Mouse (Mus musculus) cerebellum, adult 11-12 months (tissue): ENCODE data around the gene Skida1.
"Not testable (repeated sequence)": the region's sequence is repeated elsewhere in the genome, so short reads cannot be mapped to it uniquely, and the experiment has no call there.

Experiments
- DNase-seq: peaks from one replicate; pipeline ENCODE4 v3.0.0; 2022

Gene Skida1

DNA sequence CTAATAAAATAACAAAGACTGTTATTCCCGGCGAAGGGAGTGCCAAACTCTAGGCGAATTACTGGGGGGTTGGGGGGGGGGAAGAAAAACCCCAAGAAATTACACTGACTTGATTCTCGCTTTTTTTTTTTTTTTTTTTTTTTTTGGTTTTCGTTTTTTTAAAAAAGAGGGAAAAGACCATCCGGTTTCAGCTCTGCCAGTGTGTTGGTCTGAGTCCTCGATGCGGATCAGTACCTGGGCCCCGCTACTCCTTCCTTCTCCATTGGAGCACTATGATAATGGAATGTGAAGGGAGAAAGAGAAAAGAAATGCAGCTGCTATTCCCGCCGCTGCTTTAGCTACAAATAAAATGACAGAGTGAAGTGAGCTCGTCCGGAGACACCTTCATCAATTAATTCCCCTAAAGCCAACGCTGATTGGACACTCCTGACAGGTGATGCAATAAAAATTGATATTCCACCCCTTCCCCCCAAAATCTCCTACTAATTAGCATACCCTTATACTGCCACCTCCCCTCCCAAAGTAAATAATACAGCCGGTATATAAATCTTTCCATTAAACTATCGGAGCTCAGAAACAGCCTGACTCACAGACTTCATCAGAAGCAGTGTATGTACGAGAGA is at the start of gene Skida1:
Gene Skida1, minus strand, starts transcription at position 599 of the 623 bp plus-strand sequence.
- DNase-seq: no peak

- no peak for DNase-seq
Observed at GRCm38 (mm10) chr2:18095804-18096203, 47.0 kb upstream of the Skida1 start.

DNA sequence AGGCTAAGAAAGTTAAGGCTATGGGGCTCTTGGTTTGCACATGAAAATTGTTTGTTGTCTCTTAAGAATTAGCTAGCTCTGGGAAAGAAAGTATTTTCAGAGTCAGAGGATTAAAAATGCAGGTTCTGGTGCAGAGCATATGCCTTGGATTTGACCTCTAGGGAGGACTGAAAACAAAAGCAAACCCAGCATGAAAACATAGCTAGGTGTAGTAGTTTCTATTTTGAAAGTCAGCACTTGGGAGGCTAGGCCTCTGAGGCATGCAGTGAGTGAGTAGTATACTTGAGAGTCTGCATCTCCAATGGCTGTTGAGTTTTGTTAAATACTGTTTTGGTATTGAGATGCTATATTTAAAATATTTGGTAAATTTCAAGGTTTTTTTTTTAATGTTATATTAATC is 45.5 kb upstream of the Skida1 start:
- DNase-seq: no peak

DNA sequence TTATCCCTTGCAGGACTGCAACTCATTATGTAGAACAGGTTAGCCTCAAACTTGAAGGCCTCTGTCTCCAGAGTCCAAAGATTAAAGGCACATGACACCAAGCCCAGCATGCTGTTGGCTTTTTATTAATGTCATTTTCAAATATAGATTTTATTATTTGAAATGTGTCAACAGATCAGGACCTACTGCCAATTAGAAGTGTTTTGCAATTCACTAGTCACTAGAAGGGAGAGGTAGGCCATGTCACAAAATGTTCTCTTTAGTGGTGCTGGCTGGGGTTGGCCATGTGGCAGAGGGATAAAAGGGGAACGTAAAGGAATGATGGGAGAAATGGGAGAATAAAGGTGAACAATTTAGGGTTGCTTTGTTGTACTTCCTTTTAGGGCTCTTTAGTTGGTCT is 45.0 kb upstream of the Skida1 start:
- DNase-seq: no peak

DNA sequence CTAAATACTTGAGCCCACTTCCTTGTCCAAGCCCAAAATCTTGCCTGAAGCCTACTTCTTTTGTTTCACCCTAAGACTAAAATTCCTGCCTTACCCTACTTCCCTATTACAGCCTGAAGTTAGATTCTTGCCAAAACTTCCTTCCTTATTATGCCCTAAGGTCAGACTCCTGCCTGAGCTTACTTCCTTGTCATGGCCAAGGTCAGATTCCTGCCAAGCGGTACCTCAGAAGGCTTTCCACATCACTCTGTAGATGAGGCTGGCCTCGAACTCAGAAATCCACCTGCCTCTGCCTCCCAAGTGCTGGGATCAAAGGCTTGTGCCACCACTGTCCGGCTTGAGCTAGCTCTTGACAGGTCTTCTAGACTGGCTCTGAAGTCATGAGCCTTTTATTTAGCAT is 38.8 kb upstream of the Skida1 start:
- DNase-seq: not testable (repeated sequence)

GRCm38 (mm10) chr2:18080182-18080860 is 31.5 kb upstream of the Skida1 start:
- DNase-seq: peak; percentile 61

DNA sequence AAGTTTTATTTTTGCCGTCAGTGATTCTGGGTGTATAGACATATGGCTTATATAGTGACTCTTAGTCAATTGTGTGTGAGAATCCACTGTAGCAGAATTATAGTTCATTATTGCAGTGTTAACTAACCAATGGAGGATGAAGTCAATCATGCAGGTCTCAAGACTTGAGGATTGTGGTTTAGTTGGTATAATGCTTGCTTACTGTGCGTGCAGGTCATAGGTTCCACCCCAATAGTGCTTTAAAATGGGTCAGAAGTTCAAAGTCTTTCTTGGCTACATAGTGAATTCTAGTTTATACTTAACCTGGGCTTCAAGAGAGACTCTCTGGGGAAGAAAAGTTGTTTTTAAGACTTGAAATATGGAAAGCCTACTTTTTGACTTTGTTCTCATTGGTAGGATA is 23.1 kb upstream of the Skida1 start:
- no peak for DNase-seq

- no peak for DNase-seq
Observed at GRCm38 (mm10) chr2:18068071-18068796, 19.4 kb upstream of the Skida1 start.

- no peak for DNase-seq
Observed at GRCm38 (mm10) chr2:18066436-18066835, 17.6 kb upstream of the Skida1 start.

GRCm38 (mm10) chr2:18065708-18066030 is 16.8 kb upstream of the Skida1 start:
- no peak for DNase-seq

GRCm38 (mm10) chr2:18064941-18065707 is 16.3 kb upstream of the Skida1 start:
- DNase-seq: peak; percentile 88

- DNase-seq: peak; percentile 97
Observed at GRCm38 (mm10) chr2:18064356-18064858, 15.6 kb upstream of the Skida1 start.

DNA sequence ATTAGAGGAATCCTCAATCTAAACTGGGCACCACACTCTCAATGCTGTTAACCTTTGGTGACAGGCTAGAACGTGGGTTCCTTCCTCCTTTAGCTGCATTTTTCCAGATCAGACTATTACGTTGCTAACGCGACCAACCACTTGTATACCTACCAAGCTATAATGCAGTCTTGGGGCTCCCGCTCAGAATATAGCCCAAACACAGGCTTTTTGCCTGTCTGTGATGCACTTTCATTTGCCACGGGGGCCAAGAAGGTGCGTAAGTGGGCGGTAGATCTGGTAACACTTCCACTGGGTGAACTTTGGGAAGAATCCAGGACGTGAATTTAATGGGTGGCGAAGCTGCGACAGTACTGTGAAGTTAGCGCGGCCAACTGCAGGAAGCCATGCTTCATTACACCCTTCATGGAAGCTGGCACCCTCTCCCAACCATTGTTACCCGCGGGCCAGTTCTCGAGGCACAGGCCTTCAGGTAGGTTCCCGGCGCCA is 15.0 kb upstream of the Skida1 start:
- peak; percentile 86 for DNase-seq

DNA sequence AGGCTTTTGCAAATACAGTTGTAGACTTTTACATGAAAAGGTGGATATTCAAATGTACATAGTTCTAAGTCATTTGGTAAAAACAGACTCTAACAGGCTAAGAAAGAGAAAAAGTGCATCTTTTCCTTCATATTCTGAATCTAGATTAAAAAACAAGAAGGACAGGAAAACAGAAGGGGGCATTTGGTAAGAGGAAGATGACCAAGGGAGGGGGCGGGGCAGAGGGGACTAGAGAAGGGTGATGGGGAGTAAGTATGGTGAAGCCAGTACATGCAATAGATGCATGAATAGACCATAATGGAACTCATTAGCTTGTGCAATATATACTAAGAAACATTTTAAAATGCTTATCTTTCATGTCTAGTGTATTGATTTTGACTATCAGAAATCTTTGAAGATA is 11.5 kb upstream of the Skida1 start:
- DNase-seq: no peak

GRCm38 (mm10) chr2:18059891-18060290 is 11.0 kb upstream of the Skida1 start:
- DNase-seq: no peak

DNA sequence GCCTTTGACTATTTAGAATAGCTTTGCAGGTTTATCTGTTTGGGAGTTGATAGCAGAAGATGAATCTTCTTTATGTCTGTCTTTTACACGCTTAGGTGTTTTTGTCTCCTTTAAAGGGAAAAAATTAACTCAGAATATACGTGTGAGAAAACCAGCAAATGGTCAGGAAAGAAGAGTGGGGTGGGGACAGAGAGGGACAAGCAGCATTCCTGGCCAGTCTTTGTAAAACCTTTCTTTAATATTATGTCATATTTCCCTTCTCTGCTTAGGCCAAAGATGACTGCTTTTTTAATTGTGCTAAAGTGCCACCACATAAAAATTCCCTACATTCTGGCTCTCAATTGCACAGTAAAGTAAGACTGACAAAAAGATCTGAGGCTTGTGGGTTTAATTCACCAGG is 10.2 kb upstream of the Skida1 start:
- no peak for DNase-seq

- no peak for DNase-seq
Observed at GRCm38 (mm10) chr2:18058146-18058708, 9.4 kb upstream of the Skida1 start.

DNA sequence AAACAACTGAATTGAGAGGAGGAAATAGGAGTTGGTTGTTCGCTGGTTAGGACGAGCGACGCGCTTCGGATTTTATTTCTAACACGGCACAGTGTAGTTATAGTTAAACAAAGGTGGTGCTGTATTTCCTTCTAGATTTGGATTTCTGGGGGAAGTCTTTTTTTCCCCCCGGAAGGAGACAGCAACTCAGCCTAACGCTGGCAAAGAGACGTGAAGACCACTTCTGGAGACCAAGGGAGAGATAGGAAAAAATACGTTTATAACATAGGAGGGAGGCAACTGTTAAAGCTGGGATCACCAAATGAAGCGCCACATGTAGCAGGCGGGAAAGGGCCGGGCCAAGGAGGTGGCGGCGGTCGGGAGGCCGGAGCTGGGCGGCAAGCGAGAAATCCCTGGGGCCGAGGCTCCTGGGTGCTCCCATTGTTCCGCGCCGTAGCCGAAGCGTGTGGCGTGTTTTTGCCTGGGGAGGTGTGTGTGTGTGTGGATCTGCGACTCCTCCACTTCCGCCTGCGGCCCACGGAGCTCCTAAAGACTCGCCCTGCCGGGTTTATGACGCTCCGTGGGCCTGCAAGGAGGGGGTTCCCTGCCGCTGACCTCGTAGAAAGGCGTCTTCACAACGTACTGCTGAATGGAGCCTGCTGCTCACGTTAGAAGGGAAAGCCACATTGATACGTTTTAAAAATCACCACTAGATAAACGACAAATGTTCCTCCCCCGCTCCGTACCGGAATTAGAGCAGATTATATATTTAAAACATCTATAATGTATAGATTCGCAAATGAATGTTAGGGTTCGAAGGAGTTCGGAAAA is 8.7 kb upstream of the Skida1 start:
- DNase-seq: peak; percentile 68

DNA sequence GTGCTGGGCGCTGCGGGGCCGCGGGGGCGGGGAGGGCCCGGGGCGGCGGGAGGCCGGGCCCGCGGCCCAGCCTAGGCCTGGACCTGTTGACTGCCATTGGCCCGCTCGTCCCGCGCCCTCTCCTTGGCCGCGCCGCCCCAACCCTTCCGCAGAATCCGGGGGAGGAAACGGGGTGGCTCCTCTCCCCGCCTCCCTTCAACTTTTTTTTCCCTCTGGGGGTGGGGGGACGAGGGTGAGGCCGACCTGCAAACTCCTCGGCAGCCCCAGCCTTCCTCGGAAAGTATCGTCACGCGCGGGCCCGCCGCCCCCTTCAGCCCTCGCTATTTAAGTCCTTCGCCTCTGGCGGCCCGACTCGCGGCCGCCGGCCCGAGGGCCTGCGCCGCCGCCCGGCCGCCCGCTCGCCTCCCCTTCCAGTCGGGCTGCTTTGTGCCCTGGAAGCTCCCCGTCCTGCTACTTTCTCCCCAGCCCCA is 8.0 kb upstream of the Skida1 start:
- DNase-seq: peak; percentile 92

DNA sequence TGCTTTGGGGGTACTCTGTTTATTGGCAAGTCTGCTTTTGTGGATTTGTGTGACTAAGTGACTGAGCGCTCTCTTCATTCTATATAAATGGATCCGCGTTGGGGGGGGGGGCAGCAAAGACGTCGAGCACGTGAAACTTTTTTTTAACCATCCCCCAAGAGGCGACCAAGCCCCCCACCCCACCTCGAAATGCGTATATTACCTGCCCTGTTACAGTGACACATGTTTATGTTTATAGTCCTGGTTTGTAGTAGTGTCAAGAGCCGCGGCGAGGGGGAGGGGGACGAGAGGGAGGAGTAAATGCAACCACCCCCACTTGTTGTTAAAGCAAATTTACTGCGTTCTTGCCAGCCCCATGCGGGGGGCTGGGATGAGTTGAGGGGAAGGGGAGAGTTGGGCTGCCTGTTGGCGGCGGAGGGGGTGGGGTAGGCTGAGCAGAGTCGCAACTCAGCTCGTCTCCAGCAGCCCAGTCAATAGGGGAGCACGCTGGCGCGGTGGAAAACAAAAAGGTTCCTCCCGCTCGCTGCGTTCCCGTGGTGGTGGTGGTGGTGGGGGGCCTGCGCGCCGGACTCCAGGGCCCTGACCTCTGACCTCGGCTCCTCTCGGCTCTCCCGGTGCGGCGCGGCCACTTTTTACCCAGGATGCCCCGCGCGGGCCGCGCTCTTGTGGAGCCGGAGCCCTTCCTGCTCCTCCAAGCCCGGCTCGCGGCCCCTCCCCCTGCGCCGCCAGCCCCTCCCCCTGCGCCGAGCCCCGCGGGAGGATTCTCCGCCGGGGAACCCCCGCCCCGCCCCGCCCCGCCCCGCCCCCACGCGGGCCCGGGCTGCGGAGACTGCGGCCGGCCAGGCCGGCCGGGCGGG is 7.3 kb upstream of the Skida1 start:
- DNase-seq: peak; percentile 96
